Mouse (Mus musculus): ENCODE data around the gene Abcc10.

DNA sequence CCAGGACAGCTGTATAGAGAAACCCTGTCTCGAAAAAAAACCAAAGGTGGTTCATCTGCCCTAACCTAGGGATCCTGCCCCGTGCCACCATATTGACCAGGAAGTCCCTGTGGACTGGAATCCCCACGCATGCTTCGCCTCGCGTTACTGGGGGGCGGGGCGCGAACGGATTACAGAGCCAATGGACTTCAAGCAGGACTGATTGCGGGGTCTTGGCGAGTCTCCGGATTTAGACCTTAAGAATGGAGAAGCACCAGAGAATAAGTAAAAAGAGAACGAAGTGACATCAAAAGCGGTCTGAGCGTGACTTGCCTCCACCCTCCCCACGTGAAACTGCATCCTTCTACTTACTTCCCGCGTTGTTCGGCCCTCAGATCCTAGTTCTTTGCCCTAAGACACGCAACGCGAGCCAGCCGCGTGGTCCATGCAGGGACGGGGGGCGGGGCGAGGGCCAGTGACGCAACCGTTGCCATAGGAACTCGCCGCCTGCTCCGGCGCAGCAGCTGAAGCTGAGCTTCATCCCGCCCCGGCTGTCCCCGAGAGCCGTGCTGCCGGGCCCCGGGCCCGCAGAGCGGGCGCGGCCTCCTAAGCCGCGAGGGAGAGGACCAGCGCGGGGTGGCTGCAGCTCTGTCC lies 74.6 kb downstream of the Abcc10 start, which contains the start of gene Lrrc73:
- TF ChIP-seq CTCF (IDR thresholded peaks at IDR 0.05; ENCODE audit: borderline replicate concordance, insufficient read depth, low read depth, low read length) (no peak), POLR2A (IDR thresholded peaks at IDR 0.05; ENCODE audit: borderline replicate concordance, insufficient read depth, low read length) (no peak)

Measured in cerebellum, adult 2 months (tissue).